Mouse (Mus musculus) lung, adult 2 months (tissue): ENCODE measurements around the gene Ctdsp1. TPM values are rescaled to one million over a fixed set of nuclear protein-coding genes. Genes with fewer than 3 reads are reported as not detected.
A peak's percentile ranks its signal among the peaks of the same experiment; 100 is the strongest.

ENCODE experiments used
- DNase-seq: peaks from one replicate; pipeline ENCODE4 v3.0.0; 2022
- H3K4me1 ChIP-seq: fragments of 200-500 bp; 2 replicates; pipeline ENCODE4 v1.6.1; 2011; ENCODE audit warnings: low read length; ENCODE audit not compliant: control insufficient read depth, insufficient read depth
- H3K4me3 ChIP-seq: fragments of 200-500 bp; replicated peaks from 2 replicates; pipeline ENCODE3; 2011; ENCODE audit warnings: low read depth, mild to moderate bottlenecking, control low read depth, low read length; ENCODE audit errors: extremely low read depth
- CTCF ChIP-seq: fragments of 200-500 bp; IDR thresholded peaks from 2 replicates; pipeline ENCODE4 v1.5.1; 2011; ENCODE audit warnings: mild to moderate bottlenecking, low read length, control low read depth; ENCODE audit not compliant: insufficient read depth
- POLR2A ChIP-seq: fragments of 200-500 bp; IDR thresholded peaks from 2 replicates; pipeline ENCODE4 v1.6.1; 2011; ENCODE audit warnings: low read depth, mild to moderate bottlenecking, control low read depth, low read length, borderline replicate concordance; ENCODE audit errors: extremely low read depth
- whole genome bisulfite sequencing: fragments of 180-500 bp; shearing (Covaris S2); methylation state at CpG from one replicate; pipeline ENCODE4 v1.1.7; 2018; 5-methylcytosine and 5-hydroxymethylcytosine counted together
- polyA plus RNA-seq: library from polyadenylated mRNA; depleted of rRNA; stranded (reverse); fragments of >200 nt; gene quantifications from 2 replicates; pipeline ENCODE4 v1.2.3, GENCODE M21; 2012

Ctdsp1 gene
- polyA plus RNA-seq, 1 experiment: 200 TPM

DNA sequence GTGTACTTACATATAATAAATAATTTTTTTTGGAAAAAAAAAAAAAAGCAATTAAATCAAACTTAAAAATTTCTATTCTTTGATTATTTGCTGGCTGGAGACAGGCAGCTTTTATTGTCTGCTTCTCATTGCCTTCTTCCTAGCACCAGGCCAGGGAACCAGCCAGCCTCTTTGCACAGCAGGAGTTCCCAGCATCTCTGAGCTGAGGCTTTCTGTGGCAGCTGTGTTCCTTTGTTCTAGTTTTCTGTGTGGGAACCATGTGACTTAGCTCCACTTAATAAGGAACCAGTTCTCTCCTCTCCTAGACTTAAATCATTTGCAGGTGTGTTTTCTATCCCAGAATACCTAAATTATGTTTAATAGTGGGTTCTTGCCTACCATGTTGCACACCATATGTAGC lies 33.8 kb upstream of the Ctdsp1 start:
- no peak overlapping the region for H3K4me3 ChIP-seq
- H3K4me1 ChIP-seq: no peaks in the 10 kb centered on the region
- DNase-seq: no peak
- TF ChIP-seq POLR2A: no peak

DNA sequence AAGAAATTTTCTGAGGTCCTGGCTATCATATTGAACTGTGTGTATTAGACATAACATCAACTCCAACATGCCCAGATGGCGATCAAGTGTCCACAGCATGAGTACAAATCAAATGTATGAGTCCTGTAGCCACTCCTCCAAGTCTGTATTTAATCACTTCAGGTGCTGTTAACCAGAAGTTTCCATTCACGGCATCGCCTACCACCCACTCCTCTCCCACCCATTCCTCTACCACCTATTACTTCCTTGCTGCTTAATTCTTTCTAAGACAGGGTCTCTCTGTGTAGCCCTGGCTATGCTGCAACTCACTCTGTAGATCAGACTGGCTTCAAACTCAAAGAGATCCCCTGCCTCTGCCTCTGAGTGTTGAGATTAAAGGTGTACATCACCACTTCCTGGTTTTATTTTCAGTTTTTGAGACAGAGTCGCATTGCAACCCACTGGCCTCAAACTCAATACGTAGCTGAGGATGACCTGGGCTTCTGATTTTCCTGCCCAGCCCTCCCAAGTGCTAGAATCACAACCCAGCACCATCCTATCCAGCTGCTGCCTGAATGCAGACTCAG lies 31.3 kb upstream of the Ctdsp1 start:
- 72% methylated on average over 5 of the region's 5 CpGs for WGBS
- Histone ChIP-seq H3K4me1 (no peaks in the 10 kb centered on the region), H3K4me3 (no peak overlapping the region)
- no peak for DNase-seq
- TF ChIP-seq POLR2A (no peak), CTCF (no peak)

DNA sequence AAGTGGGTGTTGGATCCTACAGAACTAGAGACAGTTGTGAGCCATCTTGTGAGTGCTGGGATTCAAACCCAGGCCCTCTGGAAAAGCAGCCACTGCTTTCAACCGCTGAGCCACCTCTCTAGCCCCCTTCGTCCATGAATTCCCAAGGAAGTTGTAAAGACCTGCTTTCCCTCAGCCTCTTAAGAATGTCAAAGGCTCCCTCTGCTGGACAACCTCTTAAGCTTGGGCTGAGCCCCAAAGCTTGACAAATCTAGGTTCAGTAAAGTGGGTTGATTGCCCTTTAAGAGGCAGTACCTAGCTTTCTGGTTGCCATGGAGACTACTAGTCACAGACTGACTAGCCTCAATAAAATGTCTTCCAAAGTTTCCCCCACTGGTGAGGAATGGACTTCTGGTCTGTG lies 29.5 kb upstream of the Ctdsp1 start, which contains the start of gene Catip:
Gene Catip, plus strand, starts transcription at position 297 of the 400 bp plus-strand sequence.
- Histone ChIP-seq H3K4me3 (no peak within 1 kb of the TSS), H3K4me1 (no peaks in the 10 kb centered on the region)
- TF ChIP-seq POLR2A (no peak), CTCF (peak; percentile 50)
- 2% methylated on average over 2 of the region's 2 CpGs for WGBS
- DNase-seq: peak; percentile 61

DNA sequence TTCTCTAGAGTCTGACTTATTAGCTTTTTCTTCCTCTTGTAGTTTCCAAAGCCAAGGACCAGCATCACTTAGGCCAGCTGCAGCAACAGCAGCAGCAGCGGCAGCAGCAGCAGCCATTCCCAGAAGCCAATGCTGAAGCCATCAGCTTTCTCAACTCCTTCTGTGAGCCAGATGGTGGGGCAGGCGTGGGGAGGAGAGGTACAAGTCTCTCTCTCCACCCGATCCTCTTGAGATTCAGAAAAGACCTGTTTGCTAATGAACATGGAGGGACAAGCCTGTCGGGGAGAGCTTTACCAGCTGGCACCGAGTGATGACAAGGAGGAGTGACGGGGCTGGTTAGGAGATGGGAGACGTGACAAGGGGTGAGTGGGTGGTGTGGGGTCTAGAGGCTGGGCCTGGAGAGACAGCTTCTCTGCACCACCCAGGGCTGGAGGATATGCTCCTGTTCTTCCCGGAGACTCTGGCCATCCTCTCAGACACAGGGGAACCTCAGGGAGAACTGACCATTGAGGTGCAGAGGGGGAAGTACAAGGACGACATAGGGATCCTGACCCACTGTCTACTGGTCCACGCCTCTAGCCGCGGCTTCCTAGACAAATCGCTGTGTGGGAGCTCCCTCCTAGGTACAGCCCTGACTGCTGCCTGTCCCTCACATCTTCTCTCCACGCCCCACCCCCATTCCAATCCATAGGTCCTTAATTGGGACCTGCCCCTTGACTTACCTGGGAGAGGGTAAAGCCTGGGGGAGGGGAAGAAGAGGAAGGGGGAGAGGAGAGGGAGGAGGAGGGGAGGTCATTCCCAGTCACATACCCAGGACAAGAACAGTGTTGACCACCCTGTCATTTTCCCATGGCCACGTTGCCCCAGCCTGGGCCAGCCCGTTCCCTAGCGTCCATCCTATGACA lies 28.7 kb upstream of the Ctdsp1 start:
- TF ChIP-seq CTCF (no peak), POLR2A (no peak)
- no peak overlapping the region for H3K4me3 ChIP-seq
- 61% methylated on average over 17 of the region's 17 CpGs for WGBS
- no peak for DNase-seq
- H3K4me1 ChIP-seq: no peaks in the 10 kb centered on the region

DNA sequence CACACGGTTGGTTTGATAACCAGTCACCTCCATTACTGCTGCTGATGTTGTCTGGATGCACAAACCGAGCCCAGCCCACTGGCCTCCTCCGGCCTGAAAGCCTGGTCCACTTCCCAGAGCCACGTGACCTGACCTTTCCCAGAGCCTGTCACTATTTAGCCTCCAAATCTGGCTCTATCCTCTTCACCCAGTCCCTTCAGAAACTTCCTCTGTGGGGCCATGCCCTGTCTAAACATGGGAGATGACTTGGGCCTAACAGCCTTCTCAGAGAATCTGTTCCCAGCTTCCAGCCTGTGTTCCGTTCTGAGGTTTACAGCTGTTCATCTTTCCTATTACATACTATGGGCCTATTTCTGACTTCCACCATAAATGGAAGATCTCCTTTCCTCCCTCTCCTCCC lies 27.9 kb upstream of the Ctdsp1 start:
- H3K4me1 ChIP-seq: no peaks in the 10 kb centered on the region
- WGBS: 60% methylated on average over 5 of the region's 5 CpGs
- DNase-seq: no peak
- no peak overlapping the region for H3K4me3 ChIP-seq
- TF ChIP-seq CTCF (no peak), POLR2A (no peak)

DNA sequence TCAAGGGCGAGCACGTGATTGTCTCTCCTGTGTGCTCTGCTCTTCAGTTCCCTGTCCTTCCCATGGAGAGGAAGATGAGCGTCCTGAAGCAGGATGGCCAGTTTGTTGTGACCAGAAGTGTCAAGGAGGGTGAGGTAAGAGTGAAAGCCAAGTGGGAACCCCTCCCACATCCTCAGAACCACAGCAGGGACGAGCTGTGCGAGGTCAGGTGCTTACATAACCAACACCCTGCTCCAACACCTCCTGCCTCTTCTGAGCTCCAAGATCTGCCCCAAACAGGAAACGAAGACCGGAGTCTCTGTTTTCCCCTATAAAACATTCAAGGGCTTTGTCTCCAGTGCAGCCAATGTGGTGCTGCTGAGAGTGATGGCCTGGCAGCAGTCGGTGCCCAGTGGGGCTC lies 27.0 kb upstream of the Ctdsp1 start:
- TF ChIP-seq POLR2A (no peak), CTCF (no peak)
- no peak for DNase-seq
- Histone ChIP-seq H3K4me3 (no peak overlapping the region), H3K4me1 (no peaks in the 10 kb centered on the region)
- 32% methylated on average over 8 of the region's 8 CpGs for WGBS

DNA sequence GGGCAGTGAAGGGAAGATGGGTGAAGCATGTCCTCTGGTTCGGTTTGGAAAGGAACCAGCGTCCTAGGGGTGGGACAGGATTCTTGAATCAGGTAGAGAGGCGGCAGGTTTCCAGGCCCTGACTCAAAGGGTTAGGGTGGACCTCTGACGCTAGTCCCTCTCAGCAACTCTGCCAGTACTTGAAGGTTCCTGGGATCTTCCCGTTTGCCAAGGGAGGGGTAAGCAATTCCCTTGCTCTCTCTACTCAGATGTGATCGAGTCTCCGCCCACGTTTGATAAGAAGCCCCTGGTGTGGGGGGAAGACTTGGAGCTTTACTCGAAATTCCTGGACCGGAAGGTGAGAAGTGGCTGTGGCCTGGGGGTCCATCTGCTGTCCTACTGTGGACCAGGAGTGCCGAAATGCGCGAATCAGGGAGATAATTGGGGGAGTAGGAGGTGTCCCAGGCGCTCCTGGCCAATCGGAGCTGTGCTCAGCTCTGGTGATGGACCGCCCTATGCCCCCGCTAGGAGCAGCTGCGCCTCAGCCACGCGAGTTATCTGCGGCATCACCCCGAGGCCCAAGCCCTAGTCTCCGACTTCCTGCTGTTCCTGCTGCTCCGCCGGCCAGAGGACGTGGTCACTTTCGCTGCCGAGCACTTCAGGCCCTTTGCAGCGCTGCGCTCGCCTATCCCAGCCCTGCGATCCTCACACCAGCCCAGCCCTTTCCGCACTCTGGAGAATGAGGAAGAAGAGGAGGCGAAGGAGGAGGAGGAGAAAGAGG lies 23.2 kb upstream of the Ctdsp1 start:
- WGBS: 9% methylated on average over 34 of the region's 34 CpGs
- DNase-seq: peak; percentile 46
- Histone ChIP-seq H3K4me3 (peak overlapping the region; percentile 2), H3K4me1 (no peaks in the 10 kb centered on the region)
- 0 out of 2 replicates have a peak, but pooled peaks have one; percentile 47 for TF ChIP-seq POLR2A
- no peak for TF ChIP-seq CTCF

DNA sequence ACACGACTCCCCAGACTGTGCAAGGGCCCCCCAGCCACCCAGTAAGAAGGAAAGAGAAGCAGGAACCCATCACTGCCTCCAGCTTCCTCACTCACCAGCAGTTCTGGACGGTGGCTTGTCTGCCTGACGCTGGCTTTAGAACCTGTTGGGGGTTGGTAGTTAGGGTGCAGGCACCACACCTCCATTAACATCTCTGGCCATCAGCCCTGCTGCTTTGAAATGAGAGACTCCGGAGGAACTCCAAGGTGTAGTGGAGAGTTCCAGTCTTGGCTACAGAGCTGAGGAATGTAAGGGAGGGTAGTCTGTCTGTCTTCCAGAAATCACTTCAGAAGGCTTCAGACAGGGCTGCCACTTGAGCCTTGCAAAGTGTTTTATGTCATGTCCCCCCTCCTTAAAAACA lies 21.3 kb upstream of the Ctdsp1 start:
- WGBS: 52% methylated on average over 4 of the region's 4 CpGs
- DNase-seq: no peak
- Histone ChIP-seq H3K4me3 (no peak overlapping the region), H3K4me1 (no peaks in the 10 kb centered on the region)
- TF ChIP-seq CTCF (no peak), POLR2A (no peak)

DNA sequence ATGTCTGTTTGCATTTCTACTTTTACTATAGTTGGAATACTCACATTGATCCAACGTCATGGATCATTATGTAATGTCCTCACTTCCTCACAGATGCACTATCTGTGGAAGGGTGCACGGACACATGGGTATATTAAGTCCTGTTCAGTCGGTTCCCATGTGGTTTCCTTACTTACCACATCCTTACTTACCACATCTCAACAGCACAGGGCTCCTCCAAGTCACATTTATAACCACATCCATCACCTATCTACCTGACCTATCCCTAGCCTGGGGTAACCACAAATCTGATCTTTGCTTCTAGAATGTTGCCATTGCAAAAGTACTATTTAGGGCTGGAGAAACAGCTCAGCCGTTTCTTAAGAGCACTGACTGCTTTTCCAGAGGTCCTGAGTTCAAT lies 17.9 kb upstream of the Ctdsp1 start:
- 46% methylated on average over 4 of the region's 4 CpGs for whole genome bisulfite sequencing
- Histone ChIP-seq H3K4me1 (no peaks in the 10 kb centered on the region), H3K4me3 (no peak overlapping the region)
- TF ChIP-seq POLR2A: no peak
- TF ChIP-seq CTCF: no peak
- no peak for DNase-seq

DNA sequence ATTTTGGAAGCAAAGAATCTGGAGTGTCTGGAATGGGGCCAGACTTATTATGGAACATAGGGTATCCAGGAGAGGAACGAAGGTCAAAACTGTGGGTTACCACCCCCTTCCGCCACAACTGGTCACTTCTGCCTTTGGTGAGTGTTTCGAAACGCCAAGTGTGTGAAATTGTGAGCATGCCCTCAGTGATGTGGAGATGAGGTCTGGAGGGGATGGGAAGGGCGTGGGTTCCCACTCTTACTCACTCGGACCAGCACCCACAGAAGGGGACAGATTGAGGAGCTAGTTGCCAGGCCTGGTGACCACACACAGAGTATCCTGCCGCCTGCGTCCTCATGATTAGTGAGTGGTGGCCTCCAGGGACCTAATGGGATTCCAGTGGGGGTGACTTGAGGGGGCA lies 16.3 kb upstream of the Ctdsp1 start, which contains the start of gene Slc11a1:
Gene Slc11a1, plus strand, starts transcription at position 216 of the 400 bp plus-strand sequence.
- Histone ChIP-seq H3K4me3 (no peak within 1 kb of the TSS), H3K4me1 (no peaks in the 10 kb centered on the region)
- WGBS: 66% methylated on average over 8 of the region's 8 CpGs
- no peak for DNase-seq
- no peak for TF ChIP-seq POLR2A
- TF ChIP-seq CTCF: no peak
